Mouse (Mus musculus): ENCODE data around the gene Zdhhc7.

DNA sequence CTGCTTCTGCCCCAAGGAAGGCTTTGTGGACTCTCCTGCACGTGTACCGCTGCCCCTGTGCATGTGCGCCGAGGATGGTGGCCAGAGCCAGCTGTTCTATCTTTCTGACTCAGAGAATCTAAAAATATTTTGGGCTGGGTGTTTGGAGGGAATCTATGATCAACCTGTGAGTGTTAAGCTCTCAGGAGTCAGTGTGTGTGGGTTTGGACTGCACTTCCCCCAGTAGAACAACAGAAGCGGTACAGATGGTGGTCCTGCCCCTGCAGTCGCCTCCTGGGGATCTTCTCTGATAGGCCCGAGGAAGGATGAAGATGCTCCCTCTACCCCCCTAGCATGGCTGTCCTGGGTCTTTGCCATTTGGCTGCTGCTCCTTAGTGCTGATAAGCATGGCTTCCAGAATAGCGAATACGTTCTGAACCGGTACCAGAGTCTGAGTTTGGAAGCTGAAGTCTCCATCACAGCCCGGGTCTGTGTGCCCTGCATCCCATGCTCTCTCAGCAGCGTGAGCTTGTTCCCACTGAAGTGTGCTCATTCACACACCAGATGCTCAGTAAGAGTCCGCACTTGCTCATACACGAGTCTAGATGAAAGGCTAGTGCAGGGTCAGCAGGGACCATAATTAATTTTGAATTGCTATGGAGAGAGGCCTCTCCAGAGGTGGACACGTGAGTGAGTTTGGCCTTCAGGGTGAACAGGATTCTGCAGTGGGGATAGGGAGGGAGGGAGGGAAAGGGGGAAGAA is 42.8 kb upstream of the Zdhhc7 start:
- TF ChIP-seq CTCF (IDR thresholded peaks at IDR 0.05; ENCODE audit: borderline replicate concordance, control insufficient read depth, extremely low read depth, insufficient read depth, low read length, poor library complexity) = no peak
- TF ChIP-seq POLR2A (IDR thresholded peaks at IDR 0.05; ENCODE audit: control insufficient read depth, extremely low read depth, insufficient read depth, low read length, poor library complexity) = no peak

All from thymus, adult 2 months (tissue).